Mouse (Mus musculus) spleen, adult 2 months (tissue): ENCODE measurements at regions not wholly inside any gene's neighbourhood (a gene's known extent, or its start where the extent isn't known, plus 50 kb on each side); places are given as distances from the start of the nearest gene placed in this dataset.

Experiments used
- DNase-seq, 2 experiments: peaks; one replicate each; pipeline versions ENCODE4 v3.0.0 to v3.0.0-alpha.2; 2012 to 2021; ENCODE audit warnings: low spot score in 2 of 2, low read depth in 1 of 2
- H3K27ac ChIP-seq: fragments of 200-500 bp; 2 replicates; pipeline ENCODE4 v1.5.1; 2012; ENCODE audit warnings: low read length, inconsistent platforms; ENCODE audit not compliant: insufficient read depth
- H3K27me3 ChIP-seq: fragments of 200-500 bp; 2 replicates; pipeline ENCODE4 v1.6.1; 2012; ENCODE audit warnings: mild to moderate bottlenecking, moderate library complexity, low read length, inconsistent platforms; ENCODE audit not compliant: control insufficient read depth, insufficient read depth
- H3K36me3 ChIP-seq: fragments of 200-500 bp; 2 replicates; pipeline ENCODE4 v1.6.1; 2012; ENCODE audit warnings: mild to moderate bottlenecking, low read length, inconsistent platforms; ENCODE audit not compliant: control insufficient read depth, insufficient read depth
- H3K4me1 ChIP-seq: fragments of 200-500 bp; 2 replicates; pipeline ENCODE4 v1.6.1; 2011; ENCODE audit warnings: inconsistent platforms; ENCODE audit not compliant: control insufficient read depth, insufficient read depth, insufficient read length
- H3K4me3 ChIP-seq: fragments of 200-500 bp; 2 replicates; pipeline ENCODE4 v1.5.1; 2011; ENCODE audit warnings: mild to moderate bottlenecking, inconsistent platforms; ENCODE audit not compliant: insufficient read depth, insufficient read length; ENCODE audit errors: extremely low read depth
- CTCF ChIP-seq: fragments of 200-500 bp; IDR thresholded peaks from 2 replicates; pipeline ENCODE4 v1.5.1; 2011; ENCODE audit warnings: mild to moderate bottlenecking, inconsistent platforms; ENCODE audit not compliant: insufficient read depth, insufficient read length, insufficient replicate concordance; ENCODE audit errors: extremely low read depth
- POLR2A ChIP-seq: fragments of 200-500 bp; IDR thresholded peaks from 2 replicates; pipeline ENCODE4 v1.6.1; 2011; ENCODE audit warnings: low read depth, low read length, inconsistent platforms
- WGBS: fragments of 180-500 bp; shearing (Covaris S2); methylation state at CpG from one replicate; pipeline ENCODE4 v1.1.7; 2018; 5-methylcytosine and 5-hydroxymethylcytosine counted together

DNA sequence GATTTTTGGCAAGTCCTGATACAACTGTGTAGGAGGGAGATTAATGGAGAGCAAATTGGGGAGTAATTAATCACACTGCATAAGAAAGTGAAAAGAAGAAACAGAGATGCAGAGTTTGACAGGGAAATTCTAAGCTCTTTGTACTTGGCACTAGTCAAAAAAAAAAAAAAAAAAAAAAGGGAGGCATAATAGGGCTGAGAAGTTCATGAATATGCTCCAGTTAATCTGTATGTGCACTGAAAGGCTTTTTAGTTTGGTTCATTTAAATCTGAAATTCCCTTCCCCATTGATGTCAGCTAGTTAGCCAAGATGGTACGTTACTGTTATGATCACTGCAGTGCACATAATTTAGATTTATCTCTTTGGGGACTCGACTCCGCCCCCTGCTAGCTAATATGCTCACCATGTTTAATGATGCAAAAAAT lies 470.8 kb upstream of the Map3k7 start:
- no peak overlapping the region for H3K4me3 ChIP-seq
- WGBS = 84% methylated on average over 3 of the region's 3 CpGs
- H3K36me3 ChIP-seq = no peaks in the 10 kb centered on the region
- TF ChIP-seq CTCF = no peak
- TF ChIP-seq POLR2A = no peak
- H3K27me3 ChIP-seq = no peaks in the 10 kb centered on the region
- H3K27ac ChIP-seq = no peak overlapping the region
- no peak for DNase-seq
- H3K4me1 ChIP-seq = no peaks in the 10 kb centered on the region

DNA sequence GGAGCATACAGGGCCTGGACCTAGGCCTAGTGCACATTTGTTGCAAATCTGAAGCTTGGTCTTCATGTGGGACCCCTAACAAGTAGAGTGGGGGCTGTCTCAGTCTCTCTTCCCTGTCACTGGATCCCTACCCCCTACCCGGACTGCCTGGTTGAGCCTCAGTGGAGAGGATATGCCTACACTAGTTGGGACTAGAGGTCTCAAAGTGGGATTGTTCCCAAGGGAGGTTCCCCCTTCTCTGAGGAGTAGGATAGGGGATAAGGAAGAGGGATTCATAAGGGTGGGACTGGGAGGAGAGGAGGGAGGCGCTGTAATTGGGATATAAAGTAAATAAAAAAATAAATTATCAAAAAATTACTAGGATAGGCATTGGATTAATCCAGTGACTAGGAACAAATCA lies 464.0 kb upstream of the Map3k7 start:
- Histone ChIP-seq H3K4me1 (no peaks in the 10 kb centered on the region), H3K27ac (no peak overlapping the region), H3K4me3 (no peak overlapping the region), H3K36me3 (no peaks in the 10 kb centered on the region), H3K27me3 (no peaks in the 10 kb centered on the region)
- TF ChIP-seq CTCF (no peak), POLR2A (no peak)
- 90% methylated on average over 2 of the region's 2 CpGs for WGBS
- no peak for DNase-seq

- H3K4me3 ChIP-seq = no peak overlapping the region
- WGBS = 82% methylated on average over 4 of the region's 4 CpGs
- H3K36me3 ChIP-seq = no peaks in the 10 kb centered on the region
- H3K27me3 ChIP-seq = no peaks in the 10 kb centered on the region
- no peak for DNase-seq
- H3K4me1 ChIP-seq = no peaks in the 10 kb centered on the region
- TF ChIP-seq POLR2A = no peak
- TF ChIP-seq CTCF = no peak
- no peak overlapping the region for H3K27ac ChIP-seq
Measured at GRCm38 (mm10) chr4:31500432-31500831, 463.5 kb upstream of the Map3k7 start.

GRCm38 (mm10) chr4:31525638-31526207 lies 438.2 kb upstream of the Map3k7 start:
- TF ChIP-seq CTCF (no peak), POLR2A (no peak)
- Histone ChIP-seq H3K27me3 (no peaks in the 10 kb centered on the region), H3K4me3 (no peak overlapping the region), H3K4me1 (no peaks in the 10 kb centered on the region), H3K27ac (no peak overlapping the region), H3K36me3 (no peaks in the 10 kb centered on the region)
- WGBS = 70% methylated on average over 4 of the region's 4 CpGs
- DNase-seq = no peak

GRCm38 (mm10) chr4:31536811-31537210 lies 427.1 kb upstream of the Map3k7 start:
- H3K27ac ChIP-seq = no peak overlapping the region
- no peaks in the 10 kb centered on the region for H3K4me1 ChIP-seq
- 68% methylated on average over 1 of the region's 1 CpGs for WGBS
- TF ChIP-seq CTCF = no peak
- no peak for TF ChIP-seq POLR2A
- no peak for DNase-seq
- H3K27me3 ChIP-seq = no peaks in the 10 kb centered on the region
- H3K4me3 ChIP-seq = no peak overlapping the region
- no peaks in the 10 kb centered on the region for H3K36me3 ChIP-seq

DNA sequence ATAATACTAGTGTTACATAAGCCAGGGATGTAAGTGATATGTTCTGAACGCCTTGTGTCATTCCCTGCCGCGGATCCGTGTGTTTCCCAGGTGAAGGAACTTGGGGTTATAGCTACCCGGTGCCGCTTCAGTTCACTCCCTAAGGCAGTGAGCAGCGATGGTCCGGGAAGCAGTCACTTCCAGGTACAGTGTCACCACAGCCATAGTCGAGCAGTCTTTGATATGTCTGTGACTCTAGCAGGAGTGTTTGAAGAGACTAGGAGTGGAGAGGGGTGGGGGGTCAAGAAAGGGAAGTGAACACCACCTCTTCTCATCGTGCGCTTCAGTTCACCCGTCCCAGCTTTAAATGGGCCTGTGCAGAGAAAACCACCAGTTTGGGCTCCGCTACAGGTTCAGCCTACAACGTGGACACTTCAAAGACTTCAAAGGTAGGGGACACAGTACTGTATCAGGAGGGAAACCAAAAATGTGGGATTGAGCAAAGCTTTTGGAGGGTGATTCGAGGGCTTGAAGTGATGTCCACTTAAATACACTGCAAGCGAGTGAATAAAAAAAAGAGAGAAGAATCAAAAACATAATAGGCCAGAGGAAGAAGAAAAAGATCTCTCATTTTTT lies 410.0 kb upstream of the Map3k7 start:
- H3K4me3 ChIP-seq = no peak overlapping the region
- H3K27me3 ChIP-seq = no peaks in the 10 kb centered on the region
- WGBS = 86% methylated on average over 16 of the region's 16 CpGs
- H3K27ac ChIP-seq = no peak overlapping the region
- TF ChIP-seq POLR2A (no peak), CTCF (no peak)
- no peaks in the 10 kb centered on the region for H3K4me1 ChIP-seq
- DNase-seq = no peak
- no peaks in the 10 kb centered on the region for H3K36me3 ChIP-seq

GRCm38 (mm10) chr4:31555077-31555476 lies 408.8 kb upstream of the Map3k7 start:
- Histone ChIP-seq H3K36me3 (no peaks in the 10 kb centered on the region), H3K27ac (no peak overlapping the region), H3K4me3 (no peak overlapping the region), H3K27me3 (no peaks in the 10 kb centered on the region), H3K4me1 (no peaks in the 10 kb centered on the region)
- 90% methylated on average over 1 of the region's 1 CpGs for WGBS
- DNase-seq = no peak
- TF ChIP-seq CTCF = no peak
- TF ChIP-seq POLR2A = no peak
